Mouse (Mus musculus): ENCODE results near the gene Lcn9. TPM values are rescaled to one million over a fixed set of nuclear protein-coding genes. Genes with fewer than 3 reads are reported as not detected.
A peak's percentile ranks its signal among the peaks of the same experiment; 100 is the strongest.

The Lcn9 gene
- total and polyA plus RNA-seq, 3 experiments: not detected

GRCm38 (mm10) chr2:25850330-25850729 is 27.4 kb downstream of the Lcn9 start:
- peak; percentile 58 for DNase-seq

DNA sequence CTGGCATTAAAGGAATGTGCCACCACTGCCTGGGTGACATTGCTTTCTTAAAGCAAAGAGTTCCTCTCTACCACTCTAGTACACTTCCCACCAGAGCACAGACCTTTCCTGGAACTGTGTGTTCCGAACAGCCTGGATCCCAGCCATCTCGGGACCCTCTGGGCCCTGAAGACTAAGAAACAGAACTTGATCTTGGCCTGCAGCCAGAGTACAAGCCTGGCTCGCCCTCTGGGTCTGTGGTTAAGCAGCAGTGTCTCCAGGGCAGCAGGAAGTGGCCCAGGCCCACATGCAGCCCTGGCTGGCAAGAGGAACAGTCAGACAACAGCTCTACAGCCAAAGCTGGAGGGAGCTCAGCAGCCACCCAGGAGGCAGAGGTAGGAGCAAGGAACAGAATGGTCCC is 29.7 kb downstream of the Lcn9 start:
- DNase-seq: peak; percentile 15

DNA sequence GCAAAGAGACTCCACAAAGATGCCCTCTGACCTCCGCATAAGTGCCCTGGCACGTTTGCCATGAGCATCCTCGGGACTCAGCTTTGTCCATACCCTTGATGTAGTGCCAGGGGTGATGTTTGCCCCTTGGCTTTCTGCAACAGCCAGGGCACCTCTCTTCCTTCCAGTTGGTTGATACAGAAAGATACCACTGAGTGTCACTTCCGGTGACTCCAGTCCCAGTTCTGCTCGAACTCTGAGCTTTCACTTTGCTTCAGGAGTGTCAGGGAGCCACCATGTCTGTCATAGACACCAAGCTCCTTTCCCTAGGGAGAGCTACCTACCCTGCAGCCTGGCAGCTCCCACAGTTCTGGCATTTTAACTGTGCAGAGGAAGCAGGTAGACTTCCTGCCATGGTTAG is 31.0 kb downstream of the Lcn9 start:
- no peak for DNase-seq

DNA sequence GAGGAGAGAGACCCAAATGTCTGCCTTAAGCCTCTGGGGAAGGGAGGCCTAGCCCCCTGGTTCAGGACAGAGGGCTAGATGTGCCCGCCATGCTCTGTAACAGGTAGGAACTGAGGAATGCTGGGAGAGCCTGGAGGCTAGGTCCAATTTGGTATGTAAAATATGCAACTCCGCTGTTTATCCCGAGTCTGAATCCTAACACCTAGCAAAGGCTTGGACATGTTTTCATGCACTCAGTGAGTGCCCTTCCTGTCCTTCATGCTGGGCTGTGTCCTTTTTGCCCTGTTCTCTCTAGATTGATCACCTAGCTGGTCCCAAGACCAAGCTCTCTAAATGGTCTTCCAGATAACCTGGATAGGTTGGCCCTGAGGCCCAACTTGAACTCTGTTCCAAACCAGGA is 36.9 kb downstream of the Lcn9 start:
- DNase-seq: no peak

DNA sequence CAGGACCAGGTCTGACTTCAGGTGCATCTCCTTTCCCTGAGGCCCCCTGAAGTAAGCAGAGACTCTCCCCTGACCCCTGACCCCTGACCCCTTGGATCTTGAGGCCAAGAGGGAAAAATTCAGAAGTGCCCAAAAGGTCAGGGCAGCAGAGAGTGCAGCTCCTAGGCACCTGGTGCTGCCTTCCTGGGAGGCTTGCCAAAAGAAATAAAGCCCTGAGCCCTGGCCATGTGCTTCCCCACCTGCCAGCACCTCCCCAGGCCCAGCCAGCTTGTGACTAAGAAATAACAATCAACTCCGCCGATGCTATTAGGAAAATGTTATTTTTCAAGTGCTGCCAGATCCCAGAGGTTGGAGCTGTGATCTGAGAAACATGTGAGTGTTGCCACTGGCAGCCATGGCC is 39.1 kb downstream of the Lcn9 start:
- no peak for DNase-seq

- DNase-seq: no peak
Observed at GRCm38 (mm10) chr2:25862696-25863270, 39.8 kb downstream of the Lcn9 start.

GRCm38 (mm10) chr2:25863337-25864131 is 40.6 kb downstream of the Lcn9 start, which contains the start of gene Kcnt1:
TSS of gene Kcnt1 (plus strand) at chr2:25863734.
- peak; percentile 73 for DNase-seq

GRCm38 (mm10) chr2:25864230-25864629 is 41.3 kb downstream of the Lcn9 start:
- DNase-seq: peak; percentile 16

DNA sequence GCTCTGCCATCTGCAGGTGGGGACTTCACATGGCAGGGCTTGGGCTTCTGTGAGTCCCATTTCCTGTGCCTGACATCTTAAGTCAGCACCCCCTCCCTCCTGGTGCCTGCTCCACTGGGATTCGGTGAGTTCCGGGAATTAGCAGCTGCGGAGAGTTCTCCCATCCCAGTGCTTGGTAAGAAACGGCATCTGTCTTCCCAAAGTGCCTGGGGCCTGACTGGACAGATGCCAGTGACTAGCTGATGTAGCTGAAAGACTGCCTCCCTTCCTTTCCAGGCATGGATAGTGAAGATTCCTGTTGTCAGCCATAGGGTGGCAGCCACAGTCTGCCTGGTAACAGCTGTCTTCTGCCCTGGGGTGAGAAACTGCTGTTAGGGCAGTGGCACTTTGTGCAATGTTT is 42.5 kb downstream of the Lcn9 start:
- DNase-seq: no peak

DNA sequence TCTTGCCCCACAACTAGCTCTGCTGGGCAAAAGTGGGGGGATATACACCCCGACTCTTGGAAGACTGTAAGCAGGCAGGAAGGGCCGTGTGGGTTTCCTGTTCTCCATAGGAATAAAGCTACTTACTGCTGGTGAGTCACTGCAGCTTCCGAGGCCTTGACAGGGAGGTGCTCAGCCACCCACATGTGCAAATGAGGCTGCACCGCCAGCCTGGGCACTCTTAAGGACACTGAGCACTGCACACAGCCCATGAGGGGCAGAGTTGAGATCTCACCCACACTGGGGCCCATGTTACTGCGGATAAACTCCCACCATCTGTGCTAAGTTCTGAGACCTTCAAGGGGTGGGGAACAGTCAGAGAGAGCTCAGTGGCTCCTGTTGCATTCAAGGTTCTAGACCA is 43.7 kb downstream of the Lcn9 start:
- DNase-seq: peak; percentile 64

Other genes starting within 250 kb of the Lcn9 start
- 1 to 10 TPM; 2.3 to 7.4 TPM for gene Mamdc4, start 248.3 kb upstream of the Lcn9 start, total RNA-seq (2021)
- 4.2 and 8.8 TPM in 2 replicates for gene Mamdc4, start 248.3 kb upstream of the Lcn9 start, polyA plus RNA-seq (2012; rRNA removed)
- 10 to 100 TPM; 53.5 to 54.1 TPM for gene Phpt1, start 247.9 kb upstream of the Lcn9 start, total RNA-seq (2021)
- gene Phpt1, start 247.9 kb upstream of the Lcn9 start, polyA plus RNA-seq (2012; rRNA removed): 36.7 and 53.4 TPM in 2 replicates
- gene Ajm1, start 241.4 kb upstream of the Lcn9 start, total RNA-seq (2021): 1 to 10 TPM; 1.4 to 2.1 TPM
- 10.5 and 13.5 TPM in 2 replicates for gene Ajm1, start 241.4 kb upstream of the Lcn9 start, polyA plus RNA-seq (2012; rRNA removed)
- 10 to 100 TPM; 86.4 to 96.9 TPM for gene Rabl6, start 214.6 kb upstream of the Lcn9 start, total RNA-seq (2021)
- 139 and 150 TPM in 2 replicates for gene Rabl6, start 214.6 kb upstream of the Lcn9 start, polyA plus RNA-seq (2012; rRNA removed)
- not detected for gene Ccdc183, start 205.5 kb upstream of the Lcn9 start, total RNA-seq (2021)
- gene Ccdc183, start 205.5 kb upstream of the Lcn9 start, polyA plus RNA-seq (2012; rRNA removed): not detected in 2 replicates
- gene Tmem141, start 201.1 kb upstream of the Lcn9 start, total RNA-seq (2021): 10 to 100 TPM; 23.2 to 35.5 TPM
- gene Tmem141, start 201.1 kb upstream of the Lcn9 start, polyA plus RNA-seq (2012; rRNA removed): 27.1 and 27.9 TPM in 2 replicates
- 10 to 100 TPM in 1 of 2 experiments, 1 to 10 TPM in 1; 4.6 to 10.1 TPM for gene Fcna, start 195.1 kb upstream of the Lcn9 start, total RNA-seq (2021)
- gene Fcna, start 195.1 kb upstream of the Lcn9 start, polyA plus RNA-seq (2012; rRNA removed): 2.4 and 4.4 TPM in 2 replicates
- not detected for gene Lcn8, start 170.0 kb upstream of the Lcn9 start, total RNA-seq (2021)
- not detected in 2 replicates for gene Lcn8, start 170.0 kb upstream of the Lcn9 start, polyA plus RNA-seq (2012; rRNA removed)
- gene Lcn5, start 165.2 kb upstream of the Lcn9 start, total RNA-seq (2021): not detected
- gene Lcn5, start 165.2 kb upstream of the Lcn9 start, polyA plus RNA-seq (2012; rRNA removed): not detected in 2 replicates
- not detected for gene Lcn6, start 146.4 kb upstream of the Lcn9 start, total RNA-seq (2021)
- gene Lcn6, start 146.4 kb upstream of the Lcn9 start, polyA plus RNA-seq (2012; rRNA removed): not detected in 2 replicates
- gene Lcn10, start 140.4 kb upstream of the Lcn9 start, total RNA-seq (2021): not detected
- gene Lcn10, start 140.4 kb upstream of the Lcn9 start, polyA plus RNA-seq (2012; rRNA removed): not detected in 2 replicates
- 1 to 10 TPM in 1 of 2 experiments, under 1 TPM in 1; 0.41 to 1.8 TPM for gene Obp2a, start 123.1 kb upstream of the Lcn9 start, total RNA-seq (2021)
- 4.8 and 6.2 TPM in 2 replicates for gene Obp2a, start 123.1 kb upstream of the Lcn9 start, polyA plus RNA-seq (2012; rRNA removed)
- gene Bmyc, start 116.4 kb upstream of the Lcn9 start, total RNA-seq (2021): 10 to 100 TPM; 36.7 to 46.1 TPM
- gene Bmyc, start 116.4 kb upstream of the Lcn9 start, polyA plus RNA-seq (2012; rRNA removed): 134 and 139 TPM in 2 replicates
- gene Obp2b, start 86.1 kb upstream of the Lcn9 start, total RNA-seq (2021): not detected
- not detected in 2 replicates for gene Obp2b, start 86.1 kb upstream of the Lcn9 start, polyA plus RNA-seq (2012; rRNA removed)
- not detected for gene Lcn3, start 57.6 kb upstream of the Lcn9 start, total RNA-seq (2021)
- gene Lcn3, start 57.6 kb upstream of the Lcn9 start, polyA plus RNA-seq (2012; rRNA removed): not detected in 2 replicates
- gene Lcn11, start 46.1 kb upstream of the Lcn9 start, total RNA-seq (2021): not detected
- gene Lcn11, start 46.1 kb upstream of the Lcn9 start, polyA plus RNA-seq (2012; rRNA removed): not detected in 2 replicates
- not detected for gene Gm13539, start 40.9 kb upstream of the Lcn9 start, total RNA-seq (2021)
- gene Gm13539, start 40.9 kb upstream of the Lcn9 start, polyA plus RNA-seq (2012; rRNA removed): not detected in 2 replicates
- not detected for gene Glt6d1, start 7.3 kb upstream of the Lcn9 start, total RNA-seq (2021)
- not detected in 2 replicates for gene Glt6d1, start 7.3 kb upstream of the Lcn9 start, polyA plus RNA-seq (2012; rRNA removed)
- not detected for gene Sohlh1, start 24.1 kb downstream of the Lcn9 start, total RNA-seq (2021)
- gene Sohlh1, start 24.1 kb downstream of the Lcn9 start, polyA plus RNA-seq (2012; rRNA removed): not detected in 2 replicates
- gene Kcnt1, start 40.6 kb downstream of the Lcn9 start, total RNA-seq (2021): 1 to 10 TPM; 1.9 to 2.9 TPM
- 11.8 and 21.4 TPM in 2 replicates for gene Kcnt1, start 40.6 kb downstream of the Lcn9 start, polyA plus RNA-seq (2012; rRNA removed)
- 10 to 100 TPM; 31.4 to 32.6 TPM for gene Camsap1, start 160.1 kb downstream of the Lcn9 start, total RNA-seq (2021)
- 3.9 and 5.5 TPM in 2 replicates for gene Camsap1, start 160.1 kb downstream of the Lcn9 start, polyA plus RNA-seq (2012; rRNA removed)
- gene Ubac1, start 198.6 kb downstream of the Lcn9 start, total RNA-seq (2021): 10 to 100 TPM; 32.9 to 40.0 TPM
- gene Ubac1, start 198.6 kb downstream of the Lcn9 start, polyA plus RNA-seq (2012; rRNA removed): 37.8 and 42.3 TPM in 2 replicates

Measured in adrenal gland, adult 2 months (tissue).